Mouse (Mus musculus) forebrain, embryonic 11.5 days (tissue): ENCODE data around the gene Jade1. TPM values are rescaled to one million over a fixed set of nuclear protein-coding genes. Genes with fewer than 3 reads are reported as not detected.
A peak's percentile ranks its signal among the peaks of the same experiment; 100 is the strongest.

Source experiments
- ATAC-seq: fragments of 200-750 bp; cut with Nextera tagmentation; replicated peaks from 2 replicates; pipeline ENCODE4 v1.8.0; 2017; ENCODE audit warnings: moderate TSS enrichment; ENCODE audit not compliant: low FRiP score
- DNase-seq: peaks from one replicate; pipeline ENCODE4 v3.0.0-alpha.2; 2017; ENCODE audit warnings: low spot score
- H3K27ac ChIP-seq: fragments of 300-500 bp; sonication (generic); 2 replicates; pipeline ENCODE4 v1.5.1; 2014; ENCODE audit warnings: low read depth, low read length
- H3K27me3 ChIP-seq: fragments of 300-500 bp; sonication (generic); 2 replicates; pipeline ENCODE4 v1.6.1; 2014; ENCODE audit warnings: mild to moderate bottlenecking, low read length, mixed read lengths; ENCODE audit not compliant: control insufficient read depth, insufficient read depth
- H3K36me3 ChIP-seq: fragments of 300-500 bp; sonication (generic); 2 replicates; pipeline ENCODE4 v1.6.1; 2014; ENCODE audit warnings: mild to moderate bottlenecking, low read length, moderate library complexity, mixed read lengths; ENCODE audit not compliant: control insufficient read depth, insufficient read depth
- H3K4me1 ChIP-seq: fragments of 300-500 bp; sonication (generic); replicated peaks from 2 replicates; pipeline ENCODE4 v1.6.1; 2014; ENCODE audit warnings: low read length, mixed read lengths; ENCODE audit not compliant: control insufficient read depth, insufficient read depth
- H3K4me2 ChIP-seq: fragments of 300-500 bp; sonication (generic); 2 replicates; pipeline ENCODE4 v1.6.1; 2014; ENCODE audit warnings: low read depth, mild to moderate bottlenecking, low read length, moderate library complexity, mixed read lengths; ENCODE audit not compliant: severe bottlenecking
- H3K4me3 ChIP-seq: fragments of 300-500 bp; sonication (generic); 2 replicates; pipeline ENCODE4 v1.5.1; 2014; ENCODE audit warnings: low read depth, low read length
- H3K9ac ChIP-seq: fragments of 300-500 bp; sonication (generic); 2 replicates; pipeline ENCODE4 v1.6.1; 2014; ENCODE audit warnings: low read length
- H3K9me3 ChIP-seq: fragments of 300-500 bp; sonication (generic); 2 replicates; pipeline ENCODE4 v1.6.1; 2016; ENCODE audit warnings: low read length, mixed read lengths; ENCODE audit not compliant: control insufficient read depth
- WGBS: fragments of 180-500 bp; shearing (Covaris S2); extraction: QIAGEN DNeasy Blood & Tissue Kit; methylation state at CpG from one replicate; pipeline ENCODE4 v1.1.7; 2014; 5-methylcytosine and 5-hydroxymethylcytosine counted together
- polyA plus RNA-seq: library from polyadenylated mRNA; unstranded; fragments of >200 nt; fragmentation: Nextera tagmentation; extraction: Ambion mirVana; gene quantifications from 2 replicates; pipeline ENCODE4 v1.2.1, GENCODE M21; 2014

The Jade1 gene
- polyA plus RNA-seq, 1 experiment from 2014 or later: 22.4 TPM

DNA sequence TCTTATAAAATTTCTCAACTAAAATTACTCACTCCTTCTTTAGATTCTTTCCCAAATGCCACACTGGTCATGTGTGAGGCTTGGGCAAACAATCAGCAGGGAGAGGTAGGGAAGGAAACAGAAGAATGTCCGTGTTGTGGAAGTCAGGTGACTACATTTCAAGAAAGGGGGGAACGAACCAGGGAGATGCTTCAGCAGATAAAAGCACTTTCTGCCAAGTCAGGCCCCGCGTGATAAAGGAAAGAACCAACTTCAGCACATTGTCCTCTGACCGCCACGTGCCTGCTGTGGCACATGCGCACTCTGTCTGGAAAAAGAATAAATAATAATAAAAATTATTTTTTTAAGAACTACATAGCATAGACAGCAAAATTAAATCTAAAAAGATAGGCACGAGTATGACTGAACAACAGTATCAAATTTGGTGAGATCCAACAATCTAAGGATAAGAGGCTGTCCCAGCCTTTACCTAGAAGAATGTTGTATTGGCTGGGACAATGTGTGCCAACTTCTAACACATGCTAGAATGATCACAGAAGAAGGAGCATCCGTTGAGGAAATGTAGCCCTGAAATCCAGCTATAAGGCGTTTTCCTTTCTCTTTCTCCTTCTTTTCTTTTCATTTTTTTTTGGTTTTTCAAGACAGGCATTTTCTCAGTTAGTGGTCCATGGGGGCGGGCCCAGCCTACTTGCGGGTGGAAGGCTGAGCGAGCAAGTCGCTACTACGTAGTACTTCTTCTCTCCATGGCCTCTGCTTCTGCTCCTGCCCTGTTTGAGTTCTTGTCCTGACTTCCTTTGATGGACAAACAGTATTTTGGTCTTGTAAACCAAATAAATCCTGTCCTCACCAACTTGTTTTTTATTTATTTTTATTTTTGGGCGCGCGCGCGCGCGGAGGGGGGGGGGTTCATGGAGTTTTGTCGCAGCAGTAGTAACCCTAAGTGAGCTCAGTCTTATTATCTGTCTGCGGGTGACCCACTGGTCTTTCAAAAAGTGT, 753 bp upstream of the Jade1 start:
- Histone ChIP-seq H3K36me3 (no peaks in the 10 kb centered on the region), H3K4me3 (no peak overlapping the region), H3K4me1 (no peaks in the 10 kb centered on the region), H3K27ac (no peak overlapping the region), H3K4me2 (no peak overlapping the region), H3K27me3 (no peaks in the 10 kb centered on the region), H3K9ac (no peak overlapping the region), H3K9me3 (no peaks in the 10 kb centered on the region; the same call in 1 of the 2 replicates)
- no peak for DNase-seq
- 94% methylated on average over 24 of the region's 24 CpGs for whole genome bisulfite sequencing
- ATAC-seq: no peak

- no peak overlapping the region for H3K27ac ChIP-seq
- H3K4me2 ChIP-seq: no peak overlapping the region
- DNase-seq (no peak), ATAC-seq (no peak)
- no peak overlapping the region for H3K9ac ChIP-seq
- no peak overlapping the region for H3K4me3 ChIP-seq
- no peaks in the 10 kb centered on the region for H3K36me3 ChIP-seq
- no peaks in the 10 kb centered on the region; the same call in 1 of the 2 replicates for H3K9me3 ChIP-seq
- WGBS: 90% methylated on average over 8 of the region's 11 CpGs
- H3K4me1 ChIP-seq: no peaks in the 10 kb centered on the region
- H3K27me3 ChIP-seq: no peaks in the 10 kb centered on the region
These were observed 1.1 kb downstream of the Jade1 start for GRCm38 (mm10) chr3:41556451-41557266.

DNA sequence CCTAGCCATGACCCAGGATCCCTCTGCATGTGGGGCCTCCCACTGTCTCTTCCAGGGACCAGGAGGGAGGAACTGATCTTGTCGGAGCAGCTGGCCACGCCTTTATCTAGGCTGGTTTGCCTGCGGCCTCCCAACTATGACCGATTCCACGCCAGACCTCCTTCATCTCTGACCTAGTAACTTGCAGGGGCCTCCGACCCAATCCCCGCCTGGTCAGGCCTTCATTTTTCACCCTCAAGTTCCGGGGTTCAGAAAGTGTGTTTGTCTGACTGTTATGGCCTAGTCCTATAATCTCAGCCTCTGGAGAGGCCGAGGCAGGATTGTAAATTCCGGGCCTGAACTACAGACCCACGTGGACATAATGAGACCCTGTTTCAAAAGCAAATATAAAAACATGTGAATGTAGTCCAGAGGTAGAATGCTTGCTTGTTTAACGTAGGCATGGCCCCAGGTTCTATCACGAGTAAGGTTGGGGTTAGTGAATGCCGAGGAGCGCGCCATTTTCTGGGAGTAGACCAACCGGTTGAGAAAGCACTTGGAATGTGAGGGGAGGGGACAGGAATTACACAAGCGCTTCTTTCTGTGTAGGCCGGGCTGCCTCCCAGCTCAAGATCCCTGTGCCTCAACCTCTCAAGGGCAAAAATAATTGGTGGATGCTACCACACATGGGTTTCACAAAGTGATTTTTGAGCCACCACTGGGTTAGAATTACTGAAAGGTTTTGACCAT, 1.9 kb downstream of the Jade1 start:
- no peaks in the 10 kb centered on the region for H3K4me1 ChIP-seq
- H3K27me3 ChIP-seq: no peaks in the 10 kb centered on the region
- no peak overlapping the region for H3K27ac ChIP-seq
- no peaks in the 10 kb centered on the region for H3K36me3 ChIP-seq
- H3K4me2 ChIP-seq: no peak overlapping the region
- 91% methylated on average over 19 of the region's 19 CpGs for WGBS
- ATAC-seq: no peak
- no peak for DNase-seq
- H3K9ac ChIP-seq: no peak overlapping the region
- no peaks in the 10 kb centered on the region; the same call in 1 of the 2 replicates for H3K9me3 ChIP-seq
- H3K4me3 ChIP-seq: no peak overlapping the region

DNA sequence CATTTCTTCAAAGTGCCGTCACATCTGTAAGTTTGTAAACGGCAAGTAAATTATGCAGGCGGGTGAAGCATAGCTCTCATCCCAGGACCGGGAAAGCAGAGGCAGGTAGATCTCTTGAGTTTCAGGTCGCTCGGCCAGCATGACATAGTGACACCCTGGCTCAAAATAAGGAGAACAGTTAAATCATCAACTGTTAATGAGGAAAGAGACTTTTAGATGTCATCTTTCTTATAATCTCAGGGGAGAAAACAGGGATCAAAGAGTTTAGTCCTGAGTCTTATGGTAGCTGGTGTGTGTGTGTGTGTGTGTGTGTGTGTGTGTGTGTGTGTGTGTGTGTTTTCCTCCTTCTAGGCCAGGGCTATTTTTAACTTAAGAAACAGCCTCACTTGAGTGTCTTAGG, 5.0 kb downstream of the Jade1 start:
- Histone ChIP-seq H3K9ac (no peak overlapping the region), H3K4me2 (no peak overlapping the region), H3K9me3 (no peaks in the 10 kb centered on the region; the same call in 1 of the 2 replicates), H3K27me3 (no peaks in the 10 kb centered on the region), H3K36me3 (no peaks in the 10 kb centered on the region), H3K4me1 (no peaks in the 10 kb centered on the region), H3K27ac (no peak overlapping the region), H3K4me3 (no peak overlapping the region)
- no peak for ATAC-seq
- 94% methylated on average over 6 of the region's 6 CpGs for WGBS
- no peak for DNase-seq

DNA sequence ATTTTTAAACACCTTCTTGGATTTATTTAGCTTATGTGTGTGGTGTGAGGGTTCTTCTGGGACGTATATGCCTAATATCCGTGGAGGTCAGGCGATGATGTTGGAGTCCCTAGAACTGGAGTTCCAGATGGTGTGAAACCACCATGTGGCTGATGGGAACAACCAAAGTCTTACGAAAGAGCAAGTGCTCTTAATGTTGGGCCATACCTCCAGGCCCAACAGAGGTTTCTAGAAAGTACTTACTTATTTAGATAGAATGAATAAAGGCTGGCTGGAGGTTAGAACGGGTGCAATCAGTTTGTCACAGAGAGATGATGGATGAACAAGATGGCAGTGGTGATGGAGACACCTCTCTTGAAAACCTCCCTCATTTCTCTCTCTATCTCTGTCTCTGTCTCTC, 6.3 kb downstream of the Jade1 start:
- Histone ChIP-seq H3K4me1 (no peaks in the 10 kb centered on the region), H3K9ac (no peak overlapping the region), H3K27ac (no peak overlapping the region), H3K27me3 (no peaks in the 10 kb centered on the region), H3K36me3 (no peaks in the 10 kb centered on the region), H3K9me3 (no peaks in the 10 kb centered on the region), H3K4me3 (no peak overlapping the region), H3K4me2 (no peak overlapping the region)
- no peak for ATAC-seq
- 87% methylated on average over 5 of the region's 5 CpGs for WGBS
- DNase-seq: no peak

DNA sequence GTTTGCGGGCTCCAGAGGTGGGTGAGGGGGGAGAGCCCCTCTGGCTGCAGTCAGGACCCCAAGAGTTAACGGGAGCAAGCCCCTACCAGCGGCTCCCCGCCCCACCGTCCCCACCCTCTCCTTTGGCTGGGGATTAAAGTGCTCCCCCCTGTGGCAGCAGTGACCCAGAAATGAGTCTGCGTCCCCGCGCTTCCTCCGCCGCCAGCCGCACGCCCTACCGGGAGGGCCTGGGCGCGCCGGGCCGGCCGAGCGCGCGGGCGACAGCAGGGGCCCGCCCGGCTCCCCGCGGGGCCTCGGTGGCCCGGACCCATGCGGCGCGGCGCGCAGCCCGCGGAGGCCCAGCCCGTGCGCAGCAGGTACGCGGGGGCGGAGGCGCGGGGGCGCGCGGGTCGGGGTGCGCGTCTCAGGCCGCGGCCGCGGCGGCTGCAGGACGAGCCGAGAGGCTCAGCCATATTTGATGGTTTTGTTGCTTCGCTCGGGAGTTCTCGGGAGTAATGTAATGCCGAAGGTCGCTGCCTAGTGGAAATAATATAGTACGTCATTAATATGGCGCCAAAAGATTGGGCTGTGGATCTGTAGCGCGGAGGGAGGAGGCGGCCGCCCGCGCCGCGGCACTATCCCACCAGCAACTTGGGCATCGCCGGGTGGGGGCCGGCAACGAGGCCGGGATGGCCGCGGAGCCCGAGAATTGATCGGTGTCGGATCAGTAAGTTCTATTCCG, 7.8 kb downstream of the Jade1 start:
- Histone ChIP-seq H3K9ac (peak overlapping the region; percentile 96), H3K4me2 (peak overlapping the region; percentile 80), H3K9me3 (no peaks in the 10 kb centered on the region), H3K27me3 (no peaks in the 10 kb centered on the region), H3K36me3 (no peaks in the 10 kb centered on the region), H3K4me3 (peak overlapping the region; percentile 72), H3K4me1 (no peaks in the 10 kb centered on the region), H3K27ac (peak overlapping the region; percentile 72)
- DNase-seq: peak; percentile 92
- 0% methylated on average over 80 of the region's 81 CpGs for WGBS
- ATAC-seq: peak; percentile 48

DNA sequence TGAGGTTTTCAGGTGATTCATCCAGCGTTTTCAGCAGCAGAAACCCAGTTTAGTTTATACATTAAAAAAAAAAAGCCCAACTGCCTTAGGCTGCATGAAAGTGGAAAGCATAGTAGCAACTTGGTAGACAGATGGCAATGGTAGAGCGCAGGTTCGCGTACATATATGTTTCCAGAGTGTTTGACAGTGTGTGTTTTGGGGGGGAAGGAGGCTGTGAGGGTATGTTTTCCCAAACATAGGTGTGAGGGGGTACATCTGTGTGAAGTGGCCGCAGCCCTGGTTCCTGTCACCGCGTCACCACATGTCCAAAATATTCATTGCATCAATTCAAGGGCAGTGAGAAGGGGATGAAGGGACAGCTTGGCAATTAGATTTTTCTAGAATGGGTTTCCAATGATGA, 8.5 kb downstream of the Jade1 start:
- Histone ChIP-seq H3K9me3 (no peaks in the 10 kb centered on the region), H3K27me3 (no peaks in the 10 kb centered on the region), H3K36me3 (no peaks in the 10 kb centered on the region), H3K9ac (peak overlapping the region; percentile 96), H3K4me1 (0 out of 2 replicates have a peak, but pooled peaks cover 3% of the 10 kb centered on the region), H3K4me3 (peak overlapping the region; percentile 72), H3K4me2 (peak overlapping the region; percentile 80), H3K27ac (peak overlapping the region; percentile 72)
- ATAC-seq (no peak), DNase-seq (no peak)
- 0% methylated on average over 7 of the region's 7 CpGs for WGBS
